Mouse (Mus musculus): ENCODE results near the gene Dera.
A peak's percentile ranks its signal among the peaks of the same experiment; 100 is the strongest.

The Dera gene

DNA sequence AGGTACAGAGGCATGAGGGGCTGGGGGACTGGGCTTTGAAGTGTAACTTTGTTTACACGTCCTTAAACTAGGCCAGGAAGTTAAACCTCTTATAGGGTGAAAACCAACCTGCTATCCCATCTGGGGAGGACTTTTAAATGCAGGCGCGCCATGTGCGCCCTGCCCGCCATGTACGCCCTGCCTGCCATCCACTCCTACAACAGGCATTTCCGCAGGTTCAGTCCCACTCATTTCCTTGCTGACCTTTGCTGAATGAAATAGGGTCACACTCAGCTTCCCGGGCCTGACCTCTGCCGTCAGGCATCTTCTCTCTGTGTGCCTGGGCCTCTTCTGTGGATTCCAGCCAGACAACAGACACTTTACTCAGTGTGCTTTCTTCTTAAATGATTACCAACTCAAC is 50.3 kb downstream of the Dera start:
- DNase-seq (ENCODE audit: low spot score in 2 of 2), result no peak

GRCm38 (mm10) chr6:137806342-137806741 is 52.0 kb downstream of the Dera start:
- no peak for DNase-seq (ENCODE audit: low spot score in 2 of 2)

DNA sequence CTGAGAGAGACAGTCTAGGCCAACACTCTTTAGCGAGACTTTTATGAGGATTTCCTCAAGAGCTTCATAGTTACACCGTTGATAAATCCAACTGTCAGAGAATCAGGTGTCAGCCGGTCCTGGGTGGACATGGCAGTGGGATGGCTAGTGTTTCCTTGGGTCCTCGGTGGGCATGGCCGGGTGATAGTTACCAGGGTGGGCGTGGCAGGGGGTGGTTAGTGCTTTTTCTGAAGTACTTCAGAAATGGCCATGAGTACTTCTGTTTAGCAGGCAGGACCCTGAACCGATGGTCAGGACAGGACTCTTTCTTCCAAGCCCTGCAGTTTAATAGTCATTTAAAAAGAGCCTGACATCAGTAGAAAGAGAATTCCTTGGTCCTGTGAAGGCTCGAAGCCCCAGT is 52.5 kb downstream of the Dera start:
- no peak for DNase-seq (ENCODE audit: low spot score in 2 of 2)

GRCm38 (mm10) chr6:137807296-137807695 is 53.0 kb downstream of the Dera start:
- no peak for DNase-seq (ENCODE audit: low spot score in 2 of 2)

DNA sequence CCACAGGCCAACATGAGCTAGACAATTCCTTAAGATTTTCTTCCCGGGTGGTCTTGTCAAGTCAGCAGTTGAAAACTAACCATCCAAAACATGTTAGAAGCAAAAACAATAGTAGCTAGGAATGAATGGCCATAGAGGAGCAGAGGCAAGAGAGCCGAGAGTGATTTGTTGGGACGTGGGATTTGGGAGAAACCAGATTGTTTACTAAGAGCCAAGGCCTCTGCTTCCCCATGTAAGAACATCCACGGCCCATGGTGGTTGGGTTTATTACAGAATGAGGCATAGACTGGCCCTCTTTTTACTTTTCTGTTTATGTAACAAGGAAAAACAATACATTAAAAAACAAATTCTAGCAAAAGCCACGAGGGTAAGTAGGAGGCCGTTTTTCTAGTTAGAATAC is 54.4 kb downstream of the Dera start:
- DNase-seq (ENCODE audit: low spot score in 2 of 2), result no peak

GRCm38 (mm10) chr6:137810136-137810535 is 55.8 kb downstream of the Dera start:
- DNase-seq (ENCODE audit: low spot score in 2 of 2), result no peak

DNA sequence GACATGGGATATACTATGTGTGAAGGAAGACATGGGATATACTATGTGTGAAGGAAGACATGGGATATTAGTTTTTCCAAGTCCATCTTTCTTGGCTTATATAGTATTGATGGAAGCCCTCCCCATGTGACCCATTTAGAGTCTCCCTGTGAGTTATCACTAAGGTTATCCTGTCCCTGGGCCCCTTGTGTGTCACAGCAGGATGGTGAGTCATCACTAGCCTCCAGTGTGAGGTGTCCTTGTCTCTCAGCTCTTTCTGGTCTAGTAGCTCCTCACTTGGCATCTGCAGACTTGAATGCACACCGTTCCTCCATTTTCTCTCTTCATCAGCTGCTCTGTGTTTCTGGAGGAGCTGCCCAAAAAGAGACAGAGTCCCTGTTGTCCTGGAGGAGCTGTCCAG is 59.7 kb downstream of the Dera start:
- DNase-seq (ENCODE audit: low spot score in 2 of 2), result no peak

GRCm38 (mm10) chr6:137816508-137816907 is 62.2 kb downstream of the Dera start:
- DNase-seq (ENCODE audit: low spot score in 2 of 2), result no peak

DNA sequence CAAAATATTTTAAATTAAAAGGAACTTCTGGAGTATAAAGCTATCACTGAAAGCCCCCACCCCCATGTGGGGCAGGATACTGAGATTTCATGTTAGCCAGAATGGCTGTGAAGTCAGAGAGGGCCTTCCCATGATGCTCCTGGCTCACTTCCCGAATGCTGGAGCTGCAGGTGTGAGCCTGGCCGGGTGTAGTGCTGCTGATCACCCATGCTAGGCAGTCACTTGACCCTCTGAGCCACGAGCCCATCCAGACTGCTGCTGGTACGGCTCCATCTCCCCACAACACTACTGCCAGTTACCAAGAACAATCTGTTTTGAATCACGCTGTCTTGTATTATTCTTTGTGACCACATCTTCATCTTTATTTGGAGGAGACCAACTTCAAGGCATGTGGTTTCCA is 68.2 kb downstream of the Dera start:
- no peak for DNase-seq (ENCODE audit: low spot score in 2 of 2)

DNA sequence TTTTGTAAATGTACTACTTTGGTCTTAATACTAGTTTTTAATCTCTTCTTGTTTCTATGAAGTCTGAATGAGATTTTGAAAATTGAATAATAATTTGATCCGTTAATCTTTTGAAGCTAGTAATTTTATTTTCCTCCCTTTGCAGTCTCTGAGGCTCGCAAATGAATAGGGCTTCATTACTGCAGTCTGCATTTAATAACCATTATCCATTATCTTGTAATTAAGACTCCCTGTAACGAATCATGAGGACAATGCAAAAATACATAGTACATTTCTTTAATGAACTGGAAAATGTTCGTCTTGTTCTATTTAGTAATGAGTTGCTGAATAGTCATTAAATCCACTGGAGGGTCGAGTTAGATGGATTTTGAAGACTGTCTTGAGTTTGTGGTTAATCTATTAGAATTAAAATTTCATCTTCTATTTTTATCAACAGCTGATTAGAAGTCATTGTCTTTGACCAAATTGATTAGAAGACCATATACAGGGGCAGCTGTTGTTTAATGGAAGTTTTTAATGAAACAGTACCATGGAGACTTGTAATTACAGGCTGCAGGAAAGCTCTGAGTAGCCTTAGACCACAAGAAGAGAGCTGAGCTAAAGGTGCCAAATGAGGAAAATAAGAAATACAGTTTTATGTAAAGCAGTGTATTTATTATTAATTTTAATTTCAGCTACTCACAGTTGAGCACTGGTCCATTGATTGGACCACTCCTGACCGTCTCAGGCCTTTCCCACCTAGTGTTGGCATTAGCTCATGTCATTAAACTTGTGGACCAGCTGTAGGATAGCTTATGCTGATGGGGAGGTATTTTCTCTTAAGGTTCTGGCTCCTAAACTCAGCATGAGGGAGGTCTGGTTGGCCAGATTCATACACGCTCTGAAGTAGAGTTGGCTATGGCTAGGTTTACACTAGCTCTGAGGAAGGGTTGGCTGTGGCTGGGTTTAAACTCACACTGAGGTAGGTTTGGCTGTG is 70.0 kb downstream of the Dera start:
- no peak for DNase-seq (ENCODE audit: low spot score in 2 of 2)

DNA sequence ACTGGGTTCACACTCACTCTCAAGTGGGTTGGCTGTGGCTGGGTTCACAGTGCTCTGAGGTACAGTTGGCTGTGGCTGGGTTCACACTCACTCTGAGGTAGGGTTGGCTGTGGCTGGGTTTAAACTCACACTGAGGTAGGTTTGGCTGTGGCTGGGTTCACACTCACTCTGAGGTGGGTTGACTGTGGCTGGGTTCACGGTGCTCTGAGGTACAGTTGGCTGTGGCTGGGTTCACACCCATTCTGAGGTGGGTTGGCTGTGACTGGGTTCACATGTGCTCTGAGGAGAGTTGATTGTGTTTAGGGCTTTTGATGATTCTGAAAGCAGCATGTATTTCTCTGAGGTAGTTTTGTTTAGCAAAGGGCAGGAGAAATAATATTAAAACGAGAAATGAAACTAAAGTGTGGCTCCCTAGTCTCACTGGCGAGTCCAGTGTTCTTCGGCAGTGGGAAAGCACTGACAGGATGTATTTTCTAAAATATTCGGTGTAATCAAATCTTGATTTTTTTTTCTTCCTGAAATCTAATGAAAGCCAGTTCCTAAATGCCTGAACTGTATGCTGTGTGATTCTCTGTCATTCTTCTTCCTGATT is 70.8 kb downstream of the Dera start:
- no peak for DNase-seq (ENCODE audit: low spot score in 2 of 2)

DNA sequence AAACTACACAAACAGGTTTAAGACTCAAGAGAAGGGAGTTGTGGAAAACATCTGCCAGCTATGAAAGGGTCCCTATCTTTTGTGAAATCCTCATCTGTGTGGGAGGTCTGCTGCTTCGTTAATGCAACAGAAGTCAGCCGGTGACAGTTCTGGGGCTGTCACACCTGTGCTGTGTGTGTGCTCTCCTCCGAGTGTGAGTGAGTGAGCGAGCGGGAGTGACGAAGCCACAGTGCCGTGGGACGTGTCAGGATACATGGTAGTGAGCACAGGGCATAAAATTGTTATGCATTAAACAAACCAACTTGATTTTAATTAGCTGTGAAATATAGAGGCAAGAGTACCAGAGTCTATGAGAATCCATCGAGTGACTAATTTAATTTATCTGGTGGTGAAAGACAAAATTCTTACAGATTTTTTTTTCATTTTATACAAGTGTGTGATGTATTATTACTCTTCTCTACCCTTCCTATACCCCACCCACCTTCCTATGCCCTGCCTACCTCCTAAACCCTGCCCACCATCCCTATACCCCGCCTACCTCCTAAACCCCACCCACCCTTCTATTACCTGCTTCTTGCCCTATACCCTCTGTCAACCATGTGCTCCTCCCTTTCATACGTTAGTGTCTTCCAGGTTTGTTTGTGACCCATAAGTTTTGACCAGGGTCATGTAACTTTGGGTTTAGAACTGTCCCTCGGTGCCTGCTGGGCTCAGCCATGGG is 74.9 kb downstream of the Dera start:
- DNase-seq (ENCODE audit: low spot score in 2 of 2), result no peak

DNA sequence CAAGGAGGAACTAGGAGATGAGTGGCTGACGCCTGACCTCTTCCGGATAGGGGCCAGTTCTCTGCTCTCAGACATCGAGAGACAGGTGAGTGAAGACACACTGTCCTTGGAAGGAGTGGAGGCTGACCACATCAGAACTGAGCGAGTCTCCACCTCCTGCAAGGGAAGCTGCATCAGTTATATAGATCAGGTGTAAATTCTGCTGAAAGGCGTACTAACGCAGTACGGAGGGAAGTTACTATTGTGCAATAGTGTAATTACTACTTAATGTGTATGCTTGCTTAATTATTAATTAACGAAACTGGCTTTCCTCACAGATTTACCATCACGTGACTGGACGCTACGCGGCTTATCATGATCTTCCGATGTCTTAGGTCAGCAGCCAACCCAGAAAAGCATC is 82.5 kb downstream of the Dera start:
- no peak for DNase-seq (ENCODE audit: low spot score in 2 of 2)

- peak; percentile 16 to 17 for DNase-seq (ENCODE audit: low spot score in 2 of 2)
These were observed 89.0 kb downstream of the Dera start for GRCm38 (mm10) chr6:137843337-137843736.

- DNase-seq (ENCODE audit: low spot score in 2 of 2), result no peak
These were observed 103.2 kb downstream of the Dera start for GRCm38 (mm10) chr6:137857198-137858194.

DNA sequence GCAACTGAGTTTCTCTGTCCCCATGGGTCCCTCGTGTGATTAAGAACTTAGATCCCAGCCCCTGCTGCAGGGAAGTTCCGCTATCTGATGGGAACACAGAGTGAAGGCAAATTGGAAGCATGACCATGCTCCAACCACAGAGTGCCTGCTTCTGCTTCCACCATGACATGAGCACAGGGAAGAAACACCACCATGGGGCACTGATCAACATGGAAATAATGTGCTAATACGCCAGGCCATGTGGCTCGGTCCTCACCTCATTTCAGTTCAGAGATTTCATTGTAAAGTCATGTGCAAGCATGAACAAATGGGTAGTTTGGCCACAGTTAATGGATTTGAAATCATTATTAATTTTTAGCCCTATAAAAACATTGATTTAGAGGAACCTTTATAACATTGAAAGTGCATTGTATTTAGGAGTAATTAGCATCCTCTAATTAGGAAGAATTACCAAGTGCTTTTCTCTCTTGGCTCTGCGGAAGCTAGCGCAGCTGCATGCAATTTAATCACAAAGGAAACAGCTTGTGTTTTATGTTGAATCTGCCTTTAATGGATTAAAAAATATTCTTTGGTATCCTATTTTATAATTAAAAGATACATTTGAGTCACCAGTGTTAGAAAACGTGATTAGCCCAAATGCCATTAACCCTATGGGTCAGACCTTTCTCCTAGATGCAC is 115.7 kb downstream of the Dera start:
- no peak for DNase-seq (ENCODE audit: low spot score in 2 of 2)

DNA sequence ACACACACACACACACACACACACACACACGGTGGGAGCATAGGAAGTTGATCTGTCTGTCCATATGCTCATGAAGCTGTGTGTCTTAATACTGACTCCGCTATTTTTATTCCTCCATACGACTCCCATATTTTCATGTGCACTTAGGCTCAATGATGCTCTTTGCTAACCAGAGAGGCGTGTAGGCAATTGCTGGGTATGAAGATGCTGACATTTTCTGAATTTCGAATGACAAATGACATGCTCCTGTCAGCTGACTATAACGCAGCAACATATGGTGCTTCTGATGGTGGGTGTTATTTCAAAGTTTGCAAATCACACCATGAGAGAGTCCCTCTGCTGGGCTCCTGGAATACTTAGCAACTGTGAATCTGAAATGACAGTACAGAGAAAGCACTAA is 116.3 kb downstream of the Dera start:
- DNase-seq (ENCODE audit: low spot score in 2 of 2), result no peak

DNA sequence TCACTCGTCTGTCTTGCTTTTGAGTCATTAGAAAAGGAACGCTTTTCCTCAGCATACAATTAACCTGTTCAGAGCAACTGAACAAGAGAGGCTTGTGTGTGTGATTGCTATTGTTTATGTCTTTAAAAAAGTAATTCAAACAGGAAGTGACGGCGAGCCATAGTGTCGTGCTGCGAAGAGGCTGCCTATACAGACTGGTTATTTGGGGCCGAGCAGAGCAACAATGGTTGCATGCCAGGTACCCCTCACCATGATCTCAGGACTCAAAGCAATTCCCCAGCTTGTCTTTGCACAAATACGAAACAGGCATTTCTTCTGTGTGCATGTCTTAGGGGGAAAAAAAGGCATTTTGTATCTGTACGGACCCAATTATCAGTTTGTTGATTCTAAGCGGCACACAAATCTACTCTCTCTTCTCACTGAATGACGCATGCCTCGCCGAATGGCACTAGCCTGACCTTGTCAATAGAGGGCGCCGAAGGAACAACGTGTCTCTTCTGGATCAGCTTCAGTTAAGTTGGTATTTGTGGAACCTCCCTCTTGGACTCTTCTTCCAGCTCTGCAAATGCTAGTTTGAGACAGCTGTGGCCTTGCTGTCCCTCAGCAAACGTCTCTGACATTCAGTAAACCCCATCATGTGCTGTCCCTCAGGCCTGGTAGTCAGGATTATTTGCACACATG is 117.8 kb downstream of the Dera start:
- DNase-seq (ENCODE audit: low spot score in 2 of 2), result peak; percentile 24 to 52

GRCm38 (mm10) chr6:137874471-137875244 is 120.3 kb downstream of the Dera start:
- DNase-seq (ENCODE audit: low spot score in 2 of 2), result no peak

Measured in urinary bladder, adult 18-20 months (tissue).